Mouse (Mus musculus) embryonic stem cell, embryonic (primary cell): ENCODE results near the gene Ttn.

Source experiments
- CTCF ChIA-PET, 4 experiments: fragments of 300-600 bp in 2 of 4; fragments of 350-600 bp in 2 of 4; sonication (Branson Sonifier 250); formaldehyde crosslinking; loops; one replicate each; lab custom pipeline; 2022; ENCODE audit warnings: inconsistent platforms in 2 of 4; lab: Charles Lee
- POLR2A ChIA-PET, 4 experiments: fragments of 300-600 bp in 2 of 4; fragments of 350-600 bp in 2 of 4; sonication (Branson Sonifier 250); formaldehyde crosslinking; loops; one replicate each; lab custom pipeline; 2022; ENCODE audit warnings: antibody characterized with exemption in 4 of 4, inconsistent platforms in 1 of 4; lab: Charles Lee

Ttn gene

GRCm38 (mm10) chr2:76806861-76807260 lies 175.5 kb downstream of the Ttn start:
- CTCF ChIA-PET, result no interaction called here
- POLR2A ChIA-PET, result interaction anchor here in 2 of 4 experiments (1.0 to 1.3 kb wide), 3 partner anchors 11 to 531 kb away, joined by 3 to 4 read pairs (median 3); no protein-coding TSS in a partner anchor

- CTCF ChIA-PET, result no interaction called here
- POLR2A ChIA-PET, result interaction anchor here in 2 of 4 experiments (1.0 to 1.3 kb wide), 3 partner anchors 11 to 531 kb away, joined by 3 to 4 read pairs (median 3); no protein-coding TSS in a partner anchor
Observed at GRCm38 (mm10) chr2:76806376-76806775, 176.0 kb downstream of the Ttn start.

- ChIA-PET CTCF (no interaction called here), POLR2A (no interaction called here)
Observed at GRCm38 (mm10) chr2:76805191-76805892, 177.0 kb downstream of the Ttn start.

GRCm38 (mm10) chr2:76784171-76784570 lies 198.2 kb downstream of the Ttn start:
- ChIA-PET POLR2A (no interaction called here), CTCF (no interaction called here)

- ChIA-PET POLR2A (no interaction called here), CTCF (no interaction called here)
Observed at GRCm38 (mm10) chr2:76780792-76781191, 201.6 kb downstream of the Ttn start.

GRCm38 (mm10) chr2:76769831-76770230 lies 212.5 kb downstream of the Ttn start:
- POLR2A ChIA-PET, result interaction anchor here in 1 of 4 experiments (0.9 kb wide), 1 partner anchor 18 kb away, joined by 3 read pairs; no protein-coding TSS in a partner anchor
- CTCF ChIA-PET, result no interaction called here

- CTCF ChIA-PET, result interaction anchor here in 2 of 4 experiments (0.5 kb wide), 2 partner anchors 476 to 478 kb away, joined by 3 to 4 read pairs; no protein-coding TSS in a partner anchor
- POLR2A ChIA-PET, result no interaction called here
Observed at GRCm38 (mm10) chr2:76767231-76767630, 215.1 kb downstream of the Ttn start.

GRCm38 (mm10) chr2:76764526-76764925 lies 217.8 kb downstream of the Ttn start:
- ChIA-PET POLR2A (no interaction called here), CTCF (no interaction called here)

GRCm38 (mm10) chr2:76762154-76762553 lies 220.2 kb downstream of the Ttn start:
- ChIA-PET POLR2A (interaction anchor here in 1 of 4 experiments (0.6 kb wide), 1 partner anchor 81 kb away, joined by 3 read pairs; no protein-coding TSS in a partner anchor), CTCF (no interaction called here)

GRCm38 (mm10) chr2:76756461-76756860 lies 225.9 kb downstream of the Ttn start:
- POLR2A ChIA-PET, result no interaction called here
- CTCF ChIA-PET, result no interaction called here

- ChIA-PET POLR2A (no interaction called here), CTCF (no interaction called here)
Observed at GRCm38 (mm10) chr2:76751993-76752392, 230.4 kb downstream of the Ttn start.

- ChIA-PET CTCF (no interaction called here), POLR2A (interaction anchor here in 1 of 4 experiments (0.9 kb wide), 1 partner anchor 36 kb away, joined by 3 read pairs; no protein-coding TSS in a partner anchor)
Observed at GRCm38 (mm10) chr2:76749341-76750110, 232.8 kb downstream of the Ttn start.

- CTCF ChIA-PET, result no interaction called here
- POLR2A ChIA-PET, result no interaction called here
Observed at GRCm38 (mm10) chr2:76748696-76749095, 233.7 kb downstream of the Ttn start.

GRCm38 (mm10) chr2:76719650-76720049 lies 262.7 kb downstream of the Ttn start:
- CTCF ChIA-PET, result no interaction called here

GRCm38 (mm10) chr2:76714984-76715383 lies 267.4 kb downstream of the Ttn start:
- CTCF ChIA-PET, result interaction anchor here in 3 of 4 experiments (0.5 to 2.2 kb wide), 6 partner anchors 10 to 401 kb away, joined by 3 to 8 read pairs (median 4); no protein-coding TSS in a partner anchor
- POLR2A ChIA-PET, result interaction anchor here in 2 of 4 experiments (0.8 to 2.0 kb wide), 4 partner anchors 12 to 67 kb away, joined by 3 to 4 read pairs (median 4); partner anchors contain the start of genes Pjvk (in 1 of the 2) and Prkra (in 1 of the 2)

More at GRCm38 (mm10) chr2:76719650-76720049, 262.7 kb downstream of the Ttn start:
- POLR2A ChIA-PET, result no interaction called here

GRCm38 (mm10) chr2:76708512-76708911 lies 273.8 kb downstream of the Ttn start:
- ChIA-PET CTCF (interaction anchor here in 1 of 4 experiments (1.2 kb wide), 1 partner anchor 9 kb away, joined by 3 read pairs; no protein-coding TSS in a partner anchor), POLR2A (interaction anchor here in 1 of 4 experiments (1.2 to 2.3 kb wide), 2 partner anchors 10 to 61 kb away, joined by 4 to 10 read pairs; partner anchors contain the start of genes Pjvk and Prkra)

- CTCF ChIA-PET, result interaction anchor here in 1 of 4 experiments (0.8 kb wide), 1 partner anchor 154 kb away, joined by 3 read pairs; no protein-coding TSS in a partner anchor
- POLR2A ChIA-PET, result no interaction called here
Observed at GRCm38 (mm10) chr2:76705655-76706054, 276.7 kb downstream of the Ttn start.

- CTCF ChIA-PET, result interaction anchor here in 1 of 4 experiments (0.5 kb wide), 1 partner anchor 45 kb away, joined by 7 read pairs; no protein-coding TSS in a partner anchor
- POLR2A ChIA-PET, result interaction anchor here in 2 of 4 experiments (1.2 kb wide), 2 partner anchors 12 to 55 kb away, joined by 4 read pairs; partner anchors contain the start of genes Pjvk (in 1 of the 2) and Prkra (in 1 of the 2)
Observed at GRCm38 (mm10) chr2:76702751-76703150, 279.6 kb downstream of the Ttn start.

GRCm38 (mm10) chr2:76702188-76702587 lies 280.2 kb downstream of the Ttn start:
- CTCF ChIA-PET, result interaction anchor here in 1 of 4 experiments (0.6 kb wide), 1 partner anchor 499 kb away, joined by 3 read pairs; no protein-coding TSS in a partner anchor
- POLR2A ChIA-PET, result interaction anchor here in 2 of 4 experiments (0.9 to 1.2 kb wide), 3 partner anchors 12 to 54 kb away, joined by 3 to 4 read pairs (median 4); partner anchors contain the start of genes Pjvk (in 1 of the 2) and Prkra (in 1 of the 2)
